Mouse (Mus musculus): ENCODE results near the gene Eif4g3. TPM values are rescaled to one million over a fixed set of nuclear protein-coding genes. Genes with fewer than 3 reads are reported as not detected.

The Eif4g3 gene
- 58.0 and 60.5 TPM in 2 replicates for polyA plus RNA-seq (2016; fragmentation: Nextera tagmentation; extraction: Ambion mirVana)

- peak within 1 kb of the TSS; percentile 77 for H3K4me2 ChIP-seq
- H3K4me3 ChIP-seq (replicated peaks), result peak within 1 kb of the TSS; percentile 100
- H3K36me3 ChIP-seq (replicated peaks), result peaks cover 12% of the 10 kb centered on the region
- peak within 1 kb of the TSS; percentile 100 for H3K9ac ChIP-seq
- peaks cover 38% of the 10 kb centered on the region for H3K4me1 ChIP-seq
- peaks cover 5% of the 10 kb centered on the region for H3K27me3 ChIP-seq
- no peaks in the 10 kb centered on the region for H3K9me3 ChIP-seq
- peak within 1 kb of the TSS; percentile 97 for H3K27ac ChIP-seq
- peak; percentile 75 for ATAC-seq (ENCODE audit: low FRiP score)
- WGBS, result 2% methylated on average over 39 of the region's 39 CpGs
Observed at GRCm38 (mm10) chr4:137992890-137993289, at the start of gene Eif4g3. Gene Eif4g3, plus strand, starts transcription at chr4:137993022.

- Histone ChIP-seq H3K4me2 (no peak overlapping the region), H3K36me3 (replicated peaks) (peaks cover 19% of the 10 kb centered on the region), H3K27ac (no peak overlapping the region), H3K27me3 (no peaks in the 10 kb centered on the region), H3K9ac (no peak overlapping the region), H3K4me1 (peaks cover 20% of the 10 kb centered on the region), H3K4me3 (replicated peaks) (no peak overlapping the region), H3K9me3 (no peaks in the 10 kb centered on the region)
- no peak for ATAC-seq (ENCODE audit: low FRiP score)
- WGBS, result 88% methylated on average over 10 of the region's 10 CpGs
Observed at GRCm38 (mm10) chr4:137943540-137943939, 49.3 kb upstream of the Eif4g3 start.

- Histone ChIP-seq H3K9ac (no peak overlapping the region), H3K9me3 (no peaks in the 10 kb centered on the region), H3K4me1 (peaks cover 17% of the 10 kb centered on the region), H3K4me3 (replicated peaks) (no peak overlapping the region), H3K4me2 (no peak overlapping the region), H3K27ac (no peak overlapping the region), H3K27me3 (no peaks in the 10 kb centered on the region), H3K36me3 (replicated peaks) (peaks cover 24% of the 10 kb centered on the region)
- no peak for ATAC-seq (ENCODE audit: low FRiP score)
- WGBS, result 72% methylated on average over 4 of the region's 4 CpGs
Observed at GRCm38 (mm10) chr4:137945376-137945775, 47.4 kb upstream of the Eif4g3 start.

- no peak overlapping the region for H3K4me3 ChIP-seq (replicated peaks)
- 85% methylated on average over 8 of the region's 11 CpGs for WGBS
- H3K27me3 ChIP-seq, result no peaks in the 10 kb centered on the region
- no peak overlapping the region for H3K9ac ChIP-seq
- peaks cover 29% of the 10 kb centered on the region for H3K36me3 ChIP-seq (replicated peaks)
- no peak overlapping the region for H3K4me2 ChIP-seq
- no peak for ATAC-seq (ENCODE audit: low FRiP score)
- H3K27ac ChIP-seq, result no peak overlapping the region
- no peaks in the 10 kb centered on the region for H3K9me3 ChIP-seq
- peaks cover 17% of the 10 kb centered on the region for H3K4me1 ChIP-seq
Observed at GRCm38 (mm10) chr4:137946419-137946818, 46.4 kb upstream of the Eif4g3 start.

GRCm38 (mm10) chr4:137952840-137953239, 40.0 kb upstream of the Eif4g3 start:
- no peak for ATAC-seq (ENCODE audit: low FRiP score)
- WGBS, result 35% methylated on average over 4 of the region's 4 CpGs
- Histone ChIP-seq H3K4me3 (replicated peaks) (no peak overlapping the region), H3K36me3 (replicated peaks) (peaks cover 25% of the 10 kb centered on the region), H3K9me3 (no peaks in the 10 kb centered on the region), H3K4me1 (no peaks in the 10 kb centered on the region), H3K27me3 (no peaks in the 10 kb centered on the region), H3K27ac (no peak overlapping the region), H3K9ac (no peak overlapping the region), H3K4me2 (no peak overlapping the region)

- WGBS, result 90% methylated on average over 2 of the region's 2 CpGs
- no peak overlapping the region for H3K9ac ChIP-seq
- H3K4me3 ChIP-seq (replicated peaks), result no peak overlapping the region
- H3K4me2 ChIP-seq, result no peak overlapping the region
- H3K4me1 ChIP-seq, result no peaks in the 10 kb centered on the region
- peaks cover 32% of the 10 kb centered on the region for H3K36me3 ChIP-seq (replicated peaks)
- H3K27me3 ChIP-seq, result no peaks in the 10 kb centered on the region
- no peak for ATAC-seq (ENCODE audit: low FRiP score)
- peaks cover 1% of the 10 kb centered on the region; the same call in 1 of the 2 replicates for H3K9me3 ChIP-seq
- H3K27ac ChIP-seq, result no peak overlapping the region
Observed at GRCm38 (mm10) chr4:137954184-137954583, 38.6 kb upstream of the Eif4g3 start.

GRCm38 (mm10) chr4:137954926-137955396, 37.9 kb upstream of the Eif4g3 start:
- Histone ChIP-seq H3K4me3 (replicated peaks) (no peak overlapping the region), H3K36me3 (replicated peaks) (peaks cover 33% of the 10 kb centered on the region), H3K9ac (no peak overlapping the region), H3K27ac (no peak overlapping the region), H3K4me1 (no peaks in the 10 kb centered on the region), H3K4me2 (no peak overlapping the region), H3K27me3 (no peaks in the 10 kb centered on the region), H3K9me3 (peaks cover 8% of the 10 kb centered on the region; the same call in 1 of the 2 replicates)
- 84% methylated on average over 8 of the region's 8 CpGs for WGBS
- no peak for ATAC-seq (ENCODE audit: low FRiP score)

- no peak for ATAC-seq (ENCODE audit: low FRiP score)
- H3K27ac ChIP-seq, result no peak overlapping the region
- H3K4me2 ChIP-seq, result no peak overlapping the region
- H3K36me3 ChIP-seq (replicated peaks), result peaks cover 31% of the 10 kb centered on the region
- 96% methylated on average over 15 of the region's 15 CpGs for WGBS
- H3K4me3 ChIP-seq (replicated peaks), result no peak overlapping the region
- H3K4me1 ChIP-seq, result no peaks in the 10 kb centered on the region
- H3K27me3 ChIP-seq, result no peaks in the 10 kb centered on the region
- peaks cover 8% of the 10 kb centered on the region; the same call in 1 of the 2 replicates for H3K9me3 ChIP-seq
- no peak overlapping the region for H3K9ac ChIP-seq
Observed at GRCm38 (mm10) chr4:137956260-137956659, 36.6 kb upstream of the Eif4g3 start.

GRCm38 (mm10) chr4:137959889-137960665, 32.7 kb upstream of the Eif4g3 start:
- Histone ChIP-seq H3K9ac (no peak overlapping the region), H3K4me1 (no peaks in the 10 kb centered on the region), H3K36me3 (replicated peaks) (peaks cover 59% of the 10 kb centered on the region), H3K27me3 (no peaks in the 10 kb centered on the region), H3K4me2 (no peak overlapping the region), H3K27ac (no peak overlapping the region), H3K4me3 (replicated peaks) (no peak overlapping the region), H3K9me3 (peaks cover 8% of the 10 kb centered on the region; the same call in 1 of the 2 replicates)
- no peak for ATAC-seq (ENCODE audit: low FRiP score)
- WGBS, result 87% methylated on average over 13 of the region's 13 CpGs

GRCm38 (mm10) chr4:137960757-137961156, 32.1 kb upstream of the Eif4g3 start:
- H3K4me2 ChIP-seq, result no peak overlapping the region
- no peak overlapping the region for H3K9ac ChIP-seq
- H3K4me3 ChIP-seq (replicated peaks), result no peak overlapping the region
- 84% methylated on average over 11 of the region's 11 CpGs for WGBS
- H3K9me3 ChIP-seq, result peaks cover 8% of the 10 kb centered on the region; the same call in 1 of the 2 replicates
- no peak for ATAC-seq (ENCODE audit: low FRiP score)
- no peaks in the 10 kb centered on the region for H3K4me1 ChIP-seq
- no peak overlapping the region for H3K27ac ChIP-seq
- peaks cover 59% of the 10 kb centered on the region for H3K36me3 ChIP-seq (replicated peaks)
- no peaks in the 10 kb centered on the region for H3K27me3 ChIP-seq

- Histone ChIP-seq H3K4me3 (replicated peaks) (no peak overlapping the region), H3K27ac (no peak overlapping the region), H3K9me3 (peaks cover 8% of the 10 kb centered on the region; the same call in 1 of the 2 replicates), H3K36me3 (replicated peaks) (peaks cover 52% of the 10 kb centered on the region), H3K9ac (no peak overlapping the region), H3K27me3 (no peaks in the 10 kb centered on the region), H3K4me2 (no peak overlapping the region), H3K4me1 (no peaks in the 10 kb centered on the region)
- WGBS, result 90% methylated on average over 20 of the region's 20 CpGs
- no peak for ATAC-seq (ENCODE audit: low FRiP score)
Observed at GRCm38 (mm10) chr4:137962643-137963350, 30.0 kb upstream of the Eif4g3 start.

- Histone ChIP-seq H3K4me1 (no peaks in the 10 kb centered on the region), H3K27me3 (no peaks in the 10 kb centered on the region), H3K4me2 (no peak overlapping the region), H3K4me3 (replicated peaks) (no peak overlapping the region), H3K27ac (no peak overlapping the region), H3K36me3 (replicated peaks) (peaks cover 48% of the 10 kb centered on the region), H3K9me3 (peaks cover 8% of the 10 kb centered on the region; the same call in 1 of the 2 replicates), H3K9ac (no peak overlapping the region)
- 90% methylated on average over 6 of the region's 6 CpGs for WGBS
- ATAC-seq (ENCODE audit: low FRiP score), result no peak
Observed at GRCm38 (mm10) chr4:137963431-137963830, 29.4 kb upstream of the Eif4g3 start.
